Mouse (Mus musculus) ES-E14 (cell line): Measurements from ENCODE around the gene Chdh. TPM values are rescaled to one million over a fixed set of nuclear protein-coding genes. Genes with fewer than 3 reads are reported as not detected.

Experiments
- DNase-seq: peaks from one replicate; pipeline ENCODE4 v3.0.0-alpha.2; 2013; ENCODE audit warnings: low read depth, low spot score
- H3K27ac ChIP-seq: 2 replicates; pipeline ENCODE4 v1.5.1; 2012; ENCODE audit warnings: low read depth, mild to moderate bottlenecking, low read length, moderate library complexity, mixed read lengths; ENCODE audit not compliant: poor library complexity, insufficient read depth, severe bottlenecking
- H3K36me3 ChIP-seq: 2 replicates; pipeline ENCODE4 v1.6.1; 2012; ENCODE audit warnings: mild to moderate bottlenecking, low read length, moderate library complexity, mixed read lengths; ENCODE audit not compliant: control insufficient read depth, poor library complexity, insufficient read depth, severe bottlenecking
- H3K4me1 ChIP-seq, 2 experiments: fragments of 150-350 bp in 1 of 2; sonication (generic) in 1 of 2; 2 replicates each; pipeline ENCODE4 v1.6.1; 2012; ENCODE audit warnings: low read length in 2 of 2, mild to moderate bottlenecking in 1 of 2, mixed read lengths in 1 of 2; ENCODE audit not compliant: control insufficient read depth in 2 of 2, insufficient read depth in 2 of 2, poor library complexity in 1 of 2
- H3K4me3 ChIP-seq, 2 experiments: fragments of 150-350 bp in 1 of 2; sonication (generic) in 1 of 2; 2 replicates each; pipeline ENCODE4 v1.5.1; 2012; ENCODE audit warnings: low read length in 2 of 2, low read depth in 1 of 2, mild to moderate bottlenecking in 1 of 2, mixed read lengths in 1 of 2; ENCODE audit not compliant: insufficient read depth in 1 of 2, poor library complexity in 1 of 2, severe bottlenecking in 1 of 2
- H3K9ac ChIP-seq: 2 replicates; pipeline ENCODE4 v1.6.1; 2012; ENCODE audit warnings: low read depth, mild to moderate bottlenecking, low read length, mixed read lengths; ENCODE audit not compliant: poor library complexity, insufficient read depth, severe bottlenecking
- H3K9me3 ChIP-seq: fragments of 150-350 bp; sonication (generic); 2 replicates; pipeline ENCODE4 v1.6.1; 2012; ENCODE audit warnings: low read depth, mild to moderate bottlenecking, low read length; ENCODE audit not compliant: control insufficient read depth, insufficient read depth
- CHD2 ChIP-seq: IDR thresholded peaks from 2 replicates; pipeline ENCODE4 v1.6.1; 2014; ENCODE audit warnings: mild to moderate bottlenecking, low read depth, low read length, inconsistent platforms
- HCFC1 ChIP-seq: IDR thresholded peaks from 2 replicates; pipeline ENCODE4 v1.6.1; 2012; ENCODE audit warnings: low read length, inconsistent platforms, borderline replicate concordance; ENCODE audit not compliant: insufficient read depth
- MAFK ChIP-seq: IDR thresholded peaks from 2 replicates; pipeline ENCODE4 v1.6.1; 2014; ENCODE audit warnings: mild to moderate bottlenecking, low read depth, low read length, inconsistent platforms; ENCODE audit not compliant: insufficient read depth
- ZC3H11A ChIP-seq: IDR thresholded peaks from 2 replicates; pipeline ENCODE4 v1.6.1; 2012; ENCODE audit warnings: low read depth, mild to moderate bottlenecking, inconsistent platforms, low read length, borderline replicate concordance
- ZNF384 ChIP-seq: IDR thresholded peaks from 2 replicates; pipeline ENCODE4 v1.6.1; 2012; ENCODE audit warnings: low read depth, low read length, inconsistent platforms
- in situ Hi-C, 2 experiments: fragments of 600-800 bp; cut with MboI; formaldehyde crosslinking; loops; one replicate each; pipeline ENCODE4 v1.15.1; 2025; ENCODE audit warnings: low sequenced_read_pairs in 2 of 2, inconsistent platforms in 1 of 2; ENCODE audit not compliant: unreplicated experiment in 2 of 2
- total RNA-seq: library from RNA; depleted of rRNA; stranded (reverse); fragments of 300-350 nt; gene quantifications from 2 replicates; pipeline ENCODE4 v1.2.3, GENCODE M21; 2012

Chdh gene
- total RNA-seq, 1 experiment: 0.36 TPM

- Histone ChIP-seq H3K9ac (no peak overlapping the region), H3K9me3 (no peaks in the 10 kb centered on the region), H3K27ac (no peak overlapping the region), H3K4me1 (no peaks in the 10 kb centered on the region), H3K36me3 (no peaks in the 10 kb centered on the region), H3K4me3 (no peak overlapping the region)
- in situ Hi-C loops: no loop called here
- TF ChIP-seq CHD2 (no peak), MAFK (no peak), ZC3H11A (no peak), ZNF384 (no peak), HCFC1 (no peak)
- DNase-seq: no peak
These were observed 29.6 kb downstream of the Chdh start for GRCm38 (mm10) chr14:30038431-30038830.

- TF ChIP-seq HCFC1 (no peak), ZC3H11A (no peak), MAFK (no peak), CHD2 (no peak), ZNF384 (no peak)
- Histone ChIP-seq H3K4me1 (no peaks in the 10 kb centered on the region), H3K4me3 (no peak overlapping the region), H3K9me3 (no peaks in the 10 kb centered on the region), H3K36me3 (no peaks in the 10 kb centered on the region), H3K9ac (no peak overlapping the region), H3K27ac (no peak overlapping the region)
- no peak for DNase-seq
- in situ Hi-C loops: no loop called here
These were observed 30.6 kb downstream of the Chdh start for GRCm38 (mm10) chr14:30039413-30039812.

GRCm38 (mm10) chr14:30041836-30042235 lies 33.0 kb downstream of the Chdh start:
- no peak overlapping the region for H3K27ac ChIP-seq
- in situ Hi-C loops: no loop called here
- TF ChIP-seq MAFK: no peak
- TF ChIP-seq ZNF384: no peak
- no peak for TF ChIP-seq HCFC1
- TF ChIP-seq CHD2: no peak
- TF ChIP-seq ZC3H11A: no peak
- H3K4me3 ChIP-seq: no peak overlapping the region
- no peak for DNase-seq
- no peaks in the 10 kb centered on the region for H3K9me3 ChIP-seq
- no peak overlapping the region for H3K9ac ChIP-seq
- H3K36me3 ChIP-seq: no peaks in the 10 kb centered on the region
- H3K4me1 ChIP-seq: no peaks in the 10 kb centered on the region

GRCm38 (mm10) chr14:30043356-30043940 lies 34.6 kb downstream of the Chdh start:
- Histone ChIP-seq H3K36me3 (no peaks in the 10 kb centered on the region), H3K9me3 (no peaks in the 10 kb centered on the region), H3K4me1 (no peaks in the 10 kb centered on the region), H3K4me3 (no peak overlapping the region), H3K27ac (no peak overlapping the region), H3K9ac (no peak overlapping the region)
- no peak for DNase-seq
- in situ Hi-C loops: no loop called here
- TF ChIP-seq MAFK: no peak
- TF ChIP-seq CHD2: no peak
- TF ChIP-seq ZNF384: no peak
- no peak for TF ChIP-seq HCFC1
- no peak for TF ChIP-seq ZC3H11A

- Histone ChIP-seq H3K9ac (no peak overlapping the region), H3K36me3 (no peaks in the 10 kb centered on the region), H3K4me3 (no peak overlapping the region), H3K4me1 (no peaks in the 10 kb centered on the region), H3K9me3 (no peaks in the 10 kb centered on the region), H3K27ac (no peak overlapping the region)
- TF ChIP-seq HCFC1: no peak
- TF ChIP-seq ZC3H11A: no peak
- TF ChIP-seq CHD2: no peak
- no peak for TF ChIP-seq ZNF384
- TF ChIP-seq MAFK: no peak
- in situ Hi-C loops: no loop called here
- no peak for DNase-seq
These were observed 36.4 kb downstream of the Chdh start for GRCm38 (mm10) chr14:30045239-30045638.
